Mouse (Mus musculus): ENCODE results near the gene Filip1l.

Gene Filip1l

DNA sequence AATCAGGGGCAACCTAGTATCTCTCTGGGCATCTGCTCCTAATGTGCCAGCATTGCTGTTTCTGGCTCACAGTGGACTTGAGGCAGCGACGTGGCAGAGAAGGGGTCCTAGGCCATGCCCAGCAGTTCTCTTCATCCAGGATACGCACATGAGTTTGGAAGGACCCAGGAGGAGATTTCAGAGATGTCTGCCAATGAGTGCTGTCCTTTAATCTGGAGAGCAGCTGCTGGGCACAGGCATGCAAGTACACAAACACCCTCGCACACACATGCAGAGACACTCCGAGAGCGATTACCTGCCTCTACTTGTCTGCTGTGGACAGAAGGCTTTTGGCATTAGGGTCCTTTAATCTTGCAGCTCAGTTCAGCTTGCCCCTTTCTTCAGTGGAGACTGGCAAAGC lies at the start of gene Filip1l:
Gene Filip1l (plus strand): TSS at position 343 of the 400 bp plus-strand sequence.
- in situ Hi-C loops (cut with MboI, MseI) = no loop called here

DNA sequence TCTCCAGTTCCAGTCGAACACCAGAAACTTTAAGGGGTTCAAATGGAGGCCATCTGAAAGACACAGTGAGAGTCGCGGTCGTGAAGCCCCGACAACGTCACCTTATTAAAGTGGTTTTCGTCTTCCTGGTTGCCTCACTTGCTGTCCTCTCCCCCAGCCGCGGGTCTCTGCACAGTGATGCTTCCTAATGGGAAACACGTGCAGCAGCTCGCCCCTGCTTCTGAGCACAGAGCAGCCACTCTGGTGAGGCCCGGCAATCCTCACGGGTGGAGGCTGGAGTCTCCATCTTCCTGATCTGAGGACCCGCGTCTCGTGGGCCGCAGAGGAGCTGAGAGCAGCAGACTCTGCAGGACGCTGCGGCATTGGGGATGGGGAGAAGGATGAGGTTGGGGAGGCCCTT lies 49.2 kb upstream of the Filip1l start:
- in situ Hi-C loops (cut with MboI, MseI) = no loop called here

DNA sequence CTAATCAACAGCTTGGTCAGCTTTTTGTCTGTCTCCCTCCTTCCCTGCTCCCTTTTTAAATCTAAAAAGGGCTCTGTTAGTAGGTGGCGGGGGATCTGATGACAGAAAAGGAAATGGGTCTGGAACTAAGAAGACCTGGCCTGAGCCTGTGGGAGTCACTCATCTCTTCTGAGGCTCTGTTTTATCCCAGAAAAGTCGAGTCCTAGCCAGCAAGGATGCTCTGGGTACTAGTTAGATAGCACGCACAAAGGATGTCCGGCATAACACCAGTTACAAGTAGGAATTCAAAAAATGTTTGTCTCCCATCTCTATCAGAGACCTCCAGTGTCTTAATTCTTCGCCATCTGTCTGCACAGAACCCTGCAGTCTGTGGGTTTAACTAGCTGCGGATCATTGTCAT lies 47.4 kb upstream of the Filip1l start:
- in situ Hi-C loops (cut with MboI, MseI) = no loop called here

DNA sequence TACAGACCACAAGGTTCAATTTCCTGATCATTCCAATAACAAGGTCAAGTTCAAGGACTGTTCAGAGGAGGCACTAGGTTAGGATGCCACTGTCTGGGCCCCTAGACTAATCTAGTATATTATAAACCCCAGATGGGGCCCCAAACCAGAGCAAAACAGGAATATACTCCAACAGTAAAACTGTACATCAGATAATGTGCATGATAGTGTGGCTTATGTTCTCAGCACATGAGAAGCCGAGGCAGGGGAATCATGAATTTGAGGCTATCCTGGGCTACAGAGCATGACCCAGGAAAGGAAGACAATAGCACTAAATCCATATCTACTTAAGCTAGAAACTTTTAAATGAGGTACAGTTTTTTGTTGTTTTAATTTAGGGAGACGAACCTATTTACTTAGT lies 40.8 kb upstream of the Filip1l start:
- in situ Hi-C loops (cut with MboI, MseI) = no loop called here

DNA sequence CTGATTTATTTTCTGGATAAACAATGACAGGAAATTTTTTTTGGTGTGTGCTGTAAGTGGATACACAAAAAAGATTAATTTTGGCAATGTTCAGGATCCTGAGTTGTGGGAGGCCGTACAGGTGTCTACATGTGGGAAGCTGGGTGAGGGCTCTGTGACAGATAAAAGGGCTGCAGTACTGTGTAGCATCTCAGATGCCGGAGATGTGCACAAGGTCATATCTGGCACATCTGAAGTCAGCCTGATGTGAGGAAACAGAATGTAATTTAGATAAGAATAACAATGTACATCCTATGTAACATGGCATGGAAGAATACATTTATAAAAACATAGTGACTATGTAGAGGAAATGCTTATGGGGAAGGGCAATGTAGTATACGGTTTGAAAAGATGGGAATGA lies 39.4 kb upstream of the Filip1l start:
- in situ Hi-C loops (cut with MboI, MseI) = no loop called here

DNA sequence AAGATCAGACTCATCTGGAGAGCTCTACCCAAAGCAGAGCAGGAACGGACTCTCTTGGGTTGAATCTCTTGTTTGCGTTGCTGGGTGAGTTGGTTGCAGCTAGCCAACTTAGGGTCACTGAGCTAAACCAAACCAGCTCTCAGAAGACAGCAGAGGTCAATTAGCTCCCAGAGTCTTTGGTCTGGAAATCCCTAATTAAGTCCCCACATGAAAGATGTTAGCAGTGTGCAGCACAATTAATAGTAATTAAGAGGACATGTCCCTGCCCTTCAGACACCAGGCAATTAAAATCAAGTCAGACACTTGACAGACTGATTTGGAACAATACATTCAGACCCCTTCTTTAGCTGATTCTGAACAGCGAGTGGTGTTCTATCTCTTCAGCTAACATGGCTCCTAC lies 38.7 kb upstream of the Filip1l start:
- in situ Hi-C loops (cut with MboI, MseI) = no loop called here

DNA sequence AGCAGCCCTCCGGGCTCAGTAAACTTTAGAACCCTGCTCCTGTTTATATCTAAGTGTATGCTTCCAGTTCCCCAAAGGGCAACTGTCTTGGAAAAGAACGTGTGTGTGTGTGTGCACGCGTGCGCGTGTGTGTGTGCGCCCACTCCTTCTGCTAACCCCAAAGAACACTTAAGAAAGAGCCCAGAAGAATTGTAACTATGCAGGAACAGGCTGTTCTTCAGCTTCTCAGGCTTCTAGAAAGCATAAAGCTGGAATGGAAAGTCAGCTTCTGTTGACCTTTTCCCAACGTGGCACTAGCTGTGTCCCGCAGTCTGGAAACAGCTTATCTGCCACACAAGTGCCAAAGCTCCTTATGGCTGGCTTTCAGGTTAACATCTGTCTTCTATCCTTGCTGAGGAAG lies 37.9 kb upstream of the Filip1l start:
- in situ Hi-C loops (cut with MboI, MseI) = no loop called here

DNA sequence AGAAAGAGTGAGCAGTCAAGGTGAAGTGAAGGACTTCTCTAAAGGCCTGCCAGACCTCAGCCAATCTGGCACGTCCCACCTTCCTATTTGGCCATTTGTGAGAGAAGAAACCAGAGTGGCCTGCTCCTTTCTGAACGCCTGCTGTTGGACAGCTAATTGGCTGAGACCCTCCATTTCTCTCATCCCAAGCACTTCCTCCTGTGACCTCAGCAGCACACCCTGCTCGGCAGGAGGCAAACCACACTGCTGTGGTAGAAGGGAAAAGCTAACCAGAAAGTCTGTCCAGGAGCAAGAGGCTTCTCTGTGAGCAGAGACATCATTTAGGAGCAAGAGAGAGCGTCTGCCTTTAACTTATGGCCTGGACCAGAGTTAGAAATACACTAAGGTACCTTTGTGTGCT lies 35.8 kb upstream of the Filip1l start:
- in situ Hi-C loops (cut with MboI, MseI) = no loop called here

DNA sequence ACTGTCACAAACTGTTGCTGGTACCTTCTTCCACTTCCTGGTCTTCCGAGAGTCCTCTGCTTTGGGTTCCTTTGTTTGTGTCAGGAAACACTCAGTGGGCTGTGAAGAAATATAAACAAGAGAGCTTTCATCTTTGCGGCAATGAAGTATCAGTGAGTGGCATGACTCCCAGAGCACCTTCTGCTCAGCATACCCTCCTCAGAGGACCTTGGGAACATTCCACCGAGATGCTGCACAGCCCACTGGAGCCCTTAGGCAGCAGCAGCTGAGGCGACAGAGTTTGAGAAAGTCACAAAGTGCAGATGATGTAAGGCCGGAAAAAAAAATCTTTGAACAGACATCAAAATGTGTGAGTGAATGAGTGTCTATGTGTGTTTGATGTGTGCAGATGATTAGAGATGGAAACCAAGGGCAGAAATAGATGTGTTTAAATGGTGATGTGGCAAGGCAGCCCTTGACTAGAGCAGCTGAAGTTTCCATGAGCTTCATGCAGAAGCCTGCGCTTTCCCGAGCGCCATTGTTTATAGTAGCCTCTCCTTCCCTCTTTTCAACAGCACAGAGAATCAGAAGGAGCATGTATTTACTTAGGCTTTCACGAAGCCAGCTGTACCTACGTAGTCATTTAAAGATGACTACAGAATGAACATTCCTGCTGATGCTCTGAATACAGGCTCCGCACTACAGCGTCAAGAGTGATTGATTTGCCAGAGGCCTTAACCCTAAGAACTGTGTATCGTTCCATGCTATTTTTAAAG lies 34.8 kb upstream of the Filip1l start:
- in situ Hi-C loops (cut with MboI, MseI) = no loop called here

DNA sequence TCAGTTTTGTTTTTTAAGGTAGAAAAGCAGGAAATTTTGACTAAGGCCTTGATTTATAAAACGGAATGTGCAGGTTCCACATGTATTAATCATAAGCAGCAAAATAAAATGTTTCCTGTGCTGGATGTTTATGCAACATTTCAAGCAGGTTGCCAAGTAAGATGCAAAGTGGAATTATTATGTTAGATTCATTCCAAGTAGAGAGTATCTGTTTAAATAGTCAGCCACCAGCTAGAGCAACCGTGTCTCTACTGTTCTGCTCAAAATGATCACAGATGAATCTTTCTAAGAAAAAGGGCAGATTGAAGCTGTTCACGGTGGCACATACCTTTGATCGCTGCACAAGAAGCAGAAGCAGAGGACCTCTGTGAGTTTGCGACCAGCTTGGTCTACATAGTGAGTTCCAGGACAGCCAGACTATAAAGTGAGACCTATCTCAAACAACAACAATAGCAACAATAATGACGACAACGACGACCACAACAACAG lies 34.2 kb upstream of the Filip1l start:
- in situ Hi-C loops (cut with MboI, MseI) = no loop called here

DNA sequence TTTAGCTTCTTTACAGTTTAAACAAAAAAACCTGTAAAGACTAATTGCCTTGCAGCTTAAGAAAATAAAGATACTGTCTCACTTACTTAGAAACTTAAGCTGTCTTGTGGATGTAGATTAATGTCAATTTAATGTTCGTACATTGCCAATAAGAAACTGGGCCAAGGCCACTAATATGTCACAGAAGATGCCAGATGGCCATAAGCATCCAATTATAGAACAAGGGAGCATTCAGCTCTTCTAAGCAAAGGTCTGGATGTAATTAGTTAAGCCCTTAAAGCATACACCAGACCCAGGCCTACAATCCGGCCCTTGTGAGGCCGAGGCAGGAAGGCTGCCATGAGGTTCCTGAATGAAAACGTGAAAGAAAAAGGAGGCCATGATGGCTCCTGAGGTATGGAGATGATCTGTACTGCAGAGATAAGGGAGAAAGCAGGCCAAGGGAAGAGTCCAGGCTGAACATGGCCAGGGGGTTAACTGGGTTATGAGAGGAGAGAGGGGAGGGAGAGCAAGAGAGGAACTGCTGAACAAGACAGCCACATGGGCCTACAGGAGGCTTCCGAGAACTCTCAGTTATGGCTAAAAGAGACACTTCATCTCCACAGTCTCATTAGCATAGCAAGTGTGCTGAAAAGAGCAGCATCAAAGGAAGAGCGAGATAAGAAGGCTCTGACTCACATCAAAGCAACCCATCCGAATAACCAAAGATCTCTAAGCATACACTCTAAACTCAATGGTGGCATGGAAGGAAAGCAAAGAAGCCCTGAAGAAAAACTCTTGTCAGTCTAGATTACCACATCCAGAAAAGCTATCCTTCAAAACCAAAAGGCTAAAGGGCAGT lies 33.4 kb upstream of the Filip1l start:
- in situ Hi-C loops (cut with MboI, MseI) = no loop called here

DNA sequence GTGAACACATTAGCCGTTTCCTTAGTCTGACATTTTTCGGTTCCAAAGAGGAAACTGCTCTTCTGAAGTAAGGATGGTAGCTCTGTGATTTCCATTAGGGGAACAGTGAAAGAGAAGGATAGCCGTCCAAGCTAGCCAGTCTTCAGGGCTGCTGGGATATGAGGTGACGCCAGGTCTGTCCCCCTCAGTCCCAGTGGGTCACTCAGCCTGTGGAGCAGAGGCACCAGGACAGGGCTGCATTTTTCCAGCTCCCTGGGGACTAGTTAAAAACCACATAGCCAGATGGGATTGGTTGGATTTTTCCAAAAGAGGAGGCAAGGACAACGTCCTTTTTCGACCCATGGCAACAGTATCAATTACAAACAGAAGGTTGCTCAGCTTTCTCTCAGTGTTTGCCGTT lies 25.9 kb upstream of the Filip1l start:
- in situ Hi-C loops (cut with MboI, MseI) = no loop called here

DNA sequence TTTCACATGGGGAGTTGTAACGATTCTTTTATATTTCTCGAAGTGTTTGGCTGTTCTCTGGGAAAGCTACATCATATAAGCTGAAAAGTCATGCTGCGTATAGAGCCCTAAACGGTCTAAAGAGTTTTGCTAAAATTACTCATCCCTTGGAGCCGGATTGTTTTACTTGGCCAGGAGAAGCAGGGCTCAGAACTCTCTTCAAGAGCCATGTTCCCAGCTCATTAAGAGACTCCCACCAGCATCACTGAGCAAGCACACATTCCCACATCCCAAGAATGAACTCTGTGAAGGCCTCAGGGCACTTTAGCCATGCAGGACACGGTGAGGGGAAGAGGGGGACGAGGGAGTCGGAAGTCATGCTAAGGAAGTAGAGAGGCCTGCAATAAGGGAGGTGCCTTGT lies 23.9 kb upstream of the Filip1l start:
- in situ Hi-C loops (cut with MboI, MseI) = no loop called here

DNA sequence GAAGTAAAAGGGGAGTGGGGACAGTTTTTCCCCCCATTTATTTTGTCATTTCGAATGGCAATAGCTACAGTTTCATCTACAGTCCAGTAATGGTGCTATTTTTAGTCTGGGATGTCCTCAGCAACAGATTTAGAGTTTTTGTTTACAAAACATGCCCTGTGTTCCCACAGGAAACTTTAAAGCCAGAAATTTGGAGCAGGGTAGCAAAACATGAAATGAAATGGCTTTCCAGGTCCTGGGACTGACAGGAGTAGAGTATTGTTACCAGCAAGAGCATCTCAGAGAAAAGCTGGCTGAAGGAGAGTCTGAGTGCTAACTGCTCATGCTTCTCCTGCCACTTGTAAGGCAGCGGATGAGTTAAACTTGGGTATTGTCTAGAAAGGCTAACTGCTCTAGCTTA lies 22.8 kb upstream of the Filip1l start:
- in situ Hi-C loops (cut with MboI, MseI) = no loop called here

DNA sequence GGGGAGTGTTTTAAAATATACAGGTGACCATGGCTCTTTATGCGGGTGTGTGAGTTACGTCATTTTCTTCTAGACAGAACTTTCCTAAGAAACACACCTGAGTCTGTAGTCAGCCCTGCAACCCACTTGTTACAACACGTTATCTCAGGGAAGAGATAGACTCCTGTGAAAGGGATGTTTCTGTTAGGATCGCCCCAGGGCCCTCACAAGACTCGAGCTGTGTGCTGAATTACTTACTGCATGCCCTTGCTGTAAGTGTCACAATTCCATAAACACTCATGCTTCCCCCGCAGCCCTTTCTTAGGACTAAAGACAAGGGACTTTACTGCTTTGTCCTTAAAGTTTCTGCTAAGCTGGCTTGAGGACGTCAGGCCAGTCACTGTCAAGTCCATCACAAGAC lies 20.6 kb upstream of the Filip1l start:
- in situ Hi-C loops (cut with MboI, MseI) = no loop called here

DNA sequence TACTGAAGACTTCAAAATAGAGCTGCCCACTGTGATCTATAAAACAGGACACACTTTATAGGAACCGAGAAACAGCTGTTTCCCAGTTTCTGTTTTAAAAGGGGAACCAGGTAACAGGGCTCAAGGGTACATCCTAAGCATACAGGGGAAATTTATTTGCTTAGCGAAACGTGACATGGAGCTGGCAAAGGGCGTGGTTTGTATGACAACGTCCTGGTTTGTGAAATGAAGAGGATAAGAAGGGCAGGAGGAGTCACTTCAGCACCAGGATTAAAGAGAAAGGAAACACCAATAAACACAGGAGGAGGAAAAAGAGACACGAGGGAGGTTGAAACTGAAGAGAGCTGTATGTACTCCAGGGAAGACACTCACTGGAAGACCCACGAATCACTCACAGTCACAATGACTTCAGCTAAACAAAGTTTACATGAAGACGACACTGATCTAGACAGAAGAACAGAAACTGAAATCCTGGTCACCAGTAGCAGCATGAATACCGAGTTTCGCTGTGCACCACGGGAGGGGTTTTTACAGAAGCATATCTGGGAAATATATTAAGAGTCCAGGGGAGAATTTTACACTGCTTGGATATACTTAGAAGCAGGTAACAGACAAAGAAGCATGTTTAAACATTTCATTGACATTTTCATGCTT lies 16.0 kb upstream of the Filip1l start:
- in situ Hi-C loops (cut with MboI, MseI) = no loop called here

DNA sequence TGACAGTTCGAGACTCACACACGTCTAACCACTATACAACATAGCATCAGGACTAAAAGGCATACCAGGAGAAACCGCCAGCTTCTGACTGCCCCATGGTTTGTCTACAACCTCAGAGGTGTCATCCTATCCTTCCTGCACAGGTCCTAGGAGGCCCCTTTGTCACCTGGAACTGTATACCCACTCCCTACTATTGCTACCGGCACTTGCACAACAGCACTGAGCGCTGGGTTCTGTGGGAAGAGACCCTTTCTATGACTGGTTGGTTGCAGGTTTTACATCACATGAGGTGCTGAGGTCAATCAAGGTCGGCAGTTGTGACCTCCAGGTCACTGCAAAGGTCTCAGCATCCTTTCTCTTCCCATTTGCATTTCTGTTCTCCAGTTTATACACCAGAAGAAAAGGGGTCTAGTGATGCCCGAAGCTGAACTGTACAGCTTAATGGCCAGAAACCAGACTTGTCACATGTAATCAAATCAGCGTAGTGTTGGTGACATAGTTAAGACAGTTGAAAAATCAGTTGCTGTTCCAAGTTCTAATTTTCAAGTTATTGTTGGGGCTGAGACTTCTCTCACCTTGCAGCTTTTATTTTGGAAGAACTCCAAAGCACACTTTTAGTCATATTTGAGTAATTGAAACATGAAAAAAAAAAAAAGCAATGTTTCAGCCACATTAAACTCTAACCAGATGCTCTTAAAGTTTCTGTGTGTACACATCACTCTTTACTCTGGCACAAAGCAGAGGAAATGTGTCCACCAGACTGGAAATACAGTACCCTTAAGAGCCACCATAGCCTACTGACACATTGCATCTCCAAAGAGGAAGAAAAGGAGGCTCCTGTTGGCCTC lies 12.9 kb upstream of the Filip1l start:
- in situ Hi-C loops (cut with MboI, MseI) = loop anchor here in 1 of 2 experiments (5.0 kb wide), 1 partner anchor 42 kb away; no protein-coding TSS in a partner anchor

DNA sequence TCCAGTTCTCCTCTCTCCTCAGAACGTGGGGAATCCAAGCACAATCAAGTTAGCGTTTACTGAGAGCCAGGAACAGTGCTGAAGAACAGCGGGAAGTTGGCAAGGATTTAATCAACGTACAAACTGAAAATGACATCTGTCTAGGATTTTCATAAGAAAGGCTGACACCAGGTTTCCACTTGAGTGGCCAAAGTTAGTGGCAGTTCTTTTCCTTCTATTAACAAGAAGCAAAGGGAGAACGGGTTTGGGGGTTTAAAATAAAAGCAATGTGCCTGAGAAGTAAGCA lies 12.3 kb upstream of the Filip1l start:
- in situ Hi-C loops (cut with MboI, MseI) = loop anchor here in 1 of 2 experiments (5.0 kb wide), 1 partner anchor 42 kb away; no protein-coding TSS in a partner anchor

DNA sequence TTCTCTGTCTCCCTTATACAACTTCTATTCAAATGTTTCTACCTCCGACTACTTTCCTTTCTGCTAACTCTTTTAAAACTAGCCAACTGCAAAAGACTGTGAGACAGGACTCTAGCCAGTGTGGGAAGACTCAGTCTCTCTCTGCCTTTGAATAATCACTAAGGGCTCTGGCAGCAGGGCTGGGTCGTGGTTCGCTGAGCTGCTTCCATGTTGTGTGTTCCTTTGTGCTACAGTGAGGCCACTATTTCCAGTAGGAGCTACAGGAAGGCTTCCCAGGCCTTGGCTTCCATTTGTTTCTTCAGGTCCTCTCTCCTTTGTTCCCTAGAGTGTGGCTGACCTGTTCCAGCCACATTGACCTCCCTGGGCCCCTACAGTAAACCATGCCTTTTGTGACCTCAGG lies 6.6 kb upstream of the Filip1l start:
- in situ Hi-C loops (cut with MboI, MseI) = no loop called here

DNA sequence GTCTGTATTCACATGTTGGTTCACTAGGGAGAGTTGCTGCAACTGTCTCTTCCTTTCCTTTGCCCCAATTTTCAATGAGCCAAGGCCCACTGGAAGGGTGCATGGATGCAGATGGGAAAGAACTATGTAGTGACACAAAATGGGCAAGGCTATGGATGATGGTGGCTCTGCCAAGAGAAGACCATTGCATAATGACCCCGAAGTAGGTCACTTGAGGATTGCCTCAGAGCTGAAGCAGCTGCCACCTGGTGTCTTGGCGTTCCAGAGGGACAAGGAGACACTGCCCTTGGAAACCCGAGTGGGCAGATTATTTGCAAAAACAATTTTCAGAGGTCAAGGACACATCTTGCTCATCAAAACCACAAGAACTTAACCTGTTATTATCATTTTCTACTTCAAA lies 3.9 kb upstream of the Filip1l start:
- in situ Hi-C loops (cut with MboI, MseI) = no loop called here

DNA sequence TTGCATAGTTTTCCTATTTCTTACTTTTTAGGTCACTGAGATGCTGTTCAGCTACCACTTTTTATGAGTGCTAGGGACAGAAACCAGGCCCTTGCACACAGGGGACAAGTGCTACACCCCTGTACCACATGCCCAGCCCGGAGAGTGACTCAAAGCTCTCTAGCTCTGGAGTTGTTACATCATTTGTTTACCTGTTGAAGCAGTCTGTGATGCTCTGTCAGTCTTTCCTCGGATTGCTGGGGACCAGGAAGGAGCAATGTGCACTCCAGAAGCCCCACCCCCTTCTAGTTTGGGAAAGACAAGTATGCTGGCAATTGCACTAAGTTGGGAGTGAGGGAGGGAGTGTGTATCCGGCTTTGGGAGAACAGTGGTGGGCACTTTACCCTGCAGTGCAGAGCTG lies 3.2 kb upstream of the Filip1l start:
- in situ Hi-C loops (cut with MboI, MseI) = no loop called here
